Mouse (Mus musculus) neural tube, embryonic 14.5 days (tissue): ENCODE data around the gene Trmu. TPM values are rescaled to one million over a fixed set of nuclear protein-coding genes. Genes with fewer than 3 reads are reported as not detected.
A peak's percentile ranks its signal among the peaks of the same experiment; 100 is the strongest.

Experiments
- ATAC-seq: fragments of 200-750 bp; cut with Nextera tagmentation; 2 replicates; pipeline ENCODE4 v1.8.0; 2017; ENCODE audit warnings: low read depth, mild to moderate bottlenecking, moderate TSS enrichment, moderate library complexity
- H3K27ac ChIP-seq: fragments of 300-500 bp; sonication (generic); 2 replicates; pipeline ENCODE4 v1.5.1; 2014; ENCODE audit warnings: low read depth, mild to moderate bottlenecking, control low read depth, low read length, moderate library complexity, mixed read lengths
- H3K27me3 ChIP-seq: fragments of 300-500 bp; sonication (generic); 2 replicates; pipeline ENCODE4 v1.6.1; 2014; ENCODE audit warnings: low read length; ENCODE audit not compliant: control insufficient read depth, insufficient read depth
- H3K36me3 ChIP-seq: fragments of 300-500 bp; sonication (generic); 2 replicates; pipeline ENCODE4 v1.6.1; 2014; ENCODE audit warnings: low read length, mixed read lengths; ENCODE audit not compliant: control insufficient read depth, insufficient read depth
- H3K4me1 ChIP-seq: fragments of 300-500 bp; sonication (generic); 2 replicates; pipeline ENCODE4 v1.6.1; 2014; ENCODE audit warnings: low read length; ENCODE audit not compliant: control insufficient read depth, insufficient read depth
- H3K4me2 ChIP-seq: fragments of 300-500 bp; sonication (generic); 2 replicates; pipeline ENCODE4 v1.6.1; 2014; ENCODE audit warnings: mild to moderate bottlenecking, low read depth, low read length, control low read depth
- H3K4me3 ChIP-seq: fragments of 300-500 bp; sonication (generic); 2 replicates; pipeline ENCODE4 v1.5.1; 2014; ENCODE audit warnings: low read depth, low read length, control low read depth, mixed read lengths
- H3K9ac ChIP-seq: fragments of 300-500 bp; sonication (generic); replicated peaks from 2 replicates; pipeline ENCODE4 v1.6.1; 2014; ENCODE audit warnings: low read depth, mild to moderate bottlenecking, control low read depth, low read length, mixed read lengths
- H3K9me3 ChIP-seq: fragments of 300-500 bp; sonication (generic); 2 replicates; pipeline ENCODE4 v1.6.1; 2016; ENCODE audit warnings: low read length; ENCODE audit not compliant: control insufficient read depth
- WGBS: fragments of 180-500 bp; shearing (Covaris S2); extraction: QIAGEN DNeasy Blood & Tissue Kit; methylation state at CpG from one replicate; pipeline ENCODE4 v1.1.7; 2014; 5-methylcytosine and 5-hydroxymethylcytosine counted together
- polyA plus RNA-seq: library from polyadenylated mRNA; unstranded; fragments of >200 nt; fragmentation: Nextera tagmentation; extraction: Ambion mirVana; gene quantifications from 2 replicates; pipeline ENCODE4 v1.2.1, GENCODE M21; 2014

Gene Trmu
- polyA plus RNA-seq, 1 experiment from 2014 or later = 34.2 TPM

GRCm38 (mm10) chr15:85903826-85904225, 24.7 kb downstream of the Trmu start:
- Histone ChIP-seq H3K4me1 (0 out of 2 replicates have a peak, but pooled peaks cover 2% of the 10 kb centered on the region), H3K4me3 (no peak overlapping the region), H3K27ac (no peak overlapping the region), H3K4me2 (no peak overlapping the region), H3K9me3 (no peaks in the 10 kb centered on the region), H3K36me3 (0 out of 2 replicates have a peak, but pooled peaks cover 2% of the 10 kb centered on the region), H3K9ac (no peak overlapping the region), H3K27me3 (no peaks in the 10 kb centered on the region)
- no peak for ATAC-seq
- 88% methylated on average over 8 of the region's 8 CpGs for WGBS

- H3K9ac ChIP-seq = no peak overlapping the region
- 83% methylated on average over 7 of the region's 7 CpGs for WGBS
- H3K27me3 ChIP-seq = no peaks in the 10 kb centered on the region
- H3K27ac ChIP-seq = no peak overlapping the region
- no peaks in the 10 kb centered on the region for H3K9me3 ChIP-seq
- H3K4me2 ChIP-seq = no peak overlapping the region
- peaks cover 6% of the 10 kb centered on the region; the same call in 1 of the 2 replicates for H3K4me1 ChIP-seq
- ATAC-seq = 0 out of 2 replicates have a peak, but pooled peaks have one; percentile 31
- H3K4me3 ChIP-seq = no peak overlapping the region
- no peaks in the 10 kb centered on the region for H3K36me3 ChIP-seq
These were observed 29.8 kb downstream of the Trmu start for GRCm38 (mm10) chr15:85908660-85909491.

GRCm38 (mm10) chr15:85909492-85909829, 30.3 kb downstream of the Trmu start:
- 90% methylated on average over 3 of the region's 3 CpGs for WGBS
- no peaks in the 10 kb centered on the region for H3K27me3 ChIP-seq
- no peaks in the 10 kb centered on the region for H3K36me3 ChIP-seq
- no peak overlapping the region for H3K27ac ChIP-seq
- no peaks in the 10 kb centered on the region for H3K9me3 ChIP-seq
- H3K9ac ChIP-seq = no peak overlapping the region
- ATAC-seq = peak; percentile 34; the same call in 1 of the 2 replicates
- H3K4me1 ChIP-seq = peaks cover 6% of the 10 kb centered on the region; the same call in 1 of the 2 replicates
- no peak overlapping the region for H3K4me2 ChIP-seq
- no peak overlapping the region for H3K4me3 ChIP-seq

- no peaks in the 10 kb centered on the region for H3K36me3 ChIP-seq
- 0 out of 2 replicates have a peak, but pooled peaks have one; percentile 9 for ATAC-seq
- no peak overlapping the region for H3K4me2 ChIP-seq
- no peak overlapping the region for H3K9ac ChIP-seq
- H3K27me3 ChIP-seq = no peaks in the 10 kb centered on the region
- WGBS = 29% methylated on average over 10 of the region's 10 CpGs
- H3K9me3 ChIP-seq = no peaks in the 10 kb centered on the region
- peaks cover 6% of the 10 kb centered on the region; the same call in 1 of the 2 replicates for H3K4me1 ChIP-seq
- H3K4me3 ChIP-seq = no peak overlapping the region
- no peak overlapping the region for H3K27ac ChIP-seq
These were observed 30.8 kb downstream of the Trmu start for GRCm38 (mm10) chr15:85909931-85910330.

- WGBS = 39% methylated on average over 2 of the region's 2 CpGs
- no peak overlapping the region for H3K27ac ChIP-seq
- no peaks in the 10 kb centered on the region for H3K27me3 ChIP-seq
- H3K4me2 ChIP-seq = no peak overlapping the region
- H3K36me3 ChIP-seq = no peaks in the 10 kb centered on the region
- H3K4me1 ChIP-seq = peaks cover 6% of the 10 kb centered on the region; the same call in 1 of the 2 replicates
- H3K4me3 ChIP-seq = no peak overlapping the region
- ATAC-seq = no peak
- H3K9me3 ChIP-seq = no peaks in the 10 kb centered on the region
- no peak overlapping the region for H3K9ac ChIP-seq
These were observed 34.5 kb downstream of the Trmu start for GRCm38 (mm10) chr15:85913605-85914004.

- Histone ChIP-seq H3K4me1 (no peaks in the 10 kb centered on the region), H3K4me3 (no peak overlapping the region), H3K9me3 (no peaks in the 10 kb centered on the region), H3K36me3 (no peaks in the 10 kb centered on the region), H3K9ac (no peak overlapping the region), H3K27me3 (no peaks in the 10 kb centered on the region), H3K27ac (no peak overlapping the region), H3K4me2 (no peak overlapping the region)
- ATAC-seq = peak; percentile 72
- WGBS = 20% methylated on average over 8 of the region's 8 CpGs
These were observed 40.2 kb downstream of the Trmu start for GRCm38 (mm10) chr15:85919191-85919891.

GRCm38 (mm10) chr15:85919892-85920248, 40.8 kb downstream of the Trmu start:
- Histone ChIP-seq H3K27ac (no peak overlapping the region), H3K27me3 (no peaks in the 10 kb centered on the region), H3K4me1 (no peaks in the 10 kb centered on the region), H3K4me3 (no peak overlapping the region), H3K9me3 (no peaks in the 10 kb centered on the region), H3K4me2 (no peak overlapping the region), H3K36me3 (no peaks in the 10 kb centered on the region), H3K9ac (no peak overlapping the region)
- 17% methylated on average over 8 of the region's 8 CpGs for WGBS
- ATAC-seq = peak; percentile 65; the same call in 1 of the 2 replicates

GRCm38 (mm10) chr15:85921855-85922254, 42.7 kb downstream of the Trmu start:
- 92% methylated on average over 11 of the region's 11 CpGs for WGBS
- no peaks in the 10 kb centered on the region for H3K9me3 ChIP-seq
- no peak overlapping the region for H3K27ac ChIP-seq

GRCm38 (mm10) chr15:85928161-85928560, 49.0 kb downstream of the Trmu start:
- H3K36me3 ChIP-seq = no peaks in the 10 kb centered on the region
- no peak overlapping the region for H3K27ac ChIP-seq
- H3K4me1 ChIP-seq = no peaks in the 10 kb centered on the region
- no peaks in the 10 kb centered on the region for H3K27me3 ChIP-seq
- no peak overlapping the region for H3K4me2 ChIP-seq
- ATAC-seq = no peak
- no peak overlapping the region for H3K9ac ChIP-seq
- H3K9me3 ChIP-seq = no peaks in the 10 kb centered on the region
- H3K4me3 ChIP-seq = no peak overlapping the region
- 90% methylated on average over 12 of the region's 12 CpGs for WGBS

More at GRCm38 (mm10) chr15:85921855-85922254, 42.7 kb downstream of the Trmu start:
- Histone ChIP-seq H3K27me3 (no peaks in the 10 kb centered on the region), H3K4me1 (no peaks in the 10 kb centered on the region), H3K9ac (no peak overlapping the region), H3K4me2 (no peak overlapping the region), H3K36me3 (no peaks in the 10 kb centered on the region), H3K4me3 (no peak overlapping the region)
- no peak for ATAC-seq
